Mouse (Mus musculus): ENCODE results near the gene Iqcd.

- TF ChIP-seq CTCF (IDR thresholded peaks at IDR 0.05) (no peak), POLR2A (IDR thresholded peaks at IDR 0.05; ENCODE audit: insufficient read depth, low read depth, low read length) (no peak), EP300 (IDR thresholded peaks at IDR 0.05; ENCODE audit: insufficient read depth, low read depth, low read length) (no peak)
Measured at GRCm38 (mm10) chr5:120647814-120648491, 59.1 kb downstream of the Iqcd start.

Data from heart, adult 2 months (tissue).